Mouse (Mus musculus) heart, adult 9 months (tissue): ENCODE measurements at regions not wholly inside any gene's neighbourhood (a gene's known extent, or its start where the extent isn't known, plus 50 kb on each side); places are given as distances from the start of the nearest gene placed in this dataset.

Experiments
- DNase-seq, 2 experiments: peaks; one replicate each; pipeline ENCODE4 v3.0.0; 2022; ENCODE audit warnings: low spot score in 2 of 2

GRCm38 (mm10) chr11:90981626-90982025 lies 293.5 kb upstream of the Tom1l1 start:
- no peak for DNase-seq

- no peak for DNase-seq
These were observed 290.1 kb upstream of the Tom1l1 start for GRCm38 (mm10) chr11:90978234-90978633.

- no peak for DNase-seq
These were observed 252.9 kb upstream of the Tom1l1 start for GRCm38 (mm10) chr11:90941076-90941475.

GRCm38 (mm10) chr11:90925738-90926137 lies 237.6 kb upstream of the Tom1l1 start:
- no peak for DNase-seq

GRCm38 (mm10) chr11:90917782-90918181 lies 229.6 kb upstream of the Tom1l1 start:
- no peak for DNase-seq

GRCm38 (mm10) chr11:90894236-90894635 lies 206.1 kb upstream of the Tom1l1 start:
- DNase-seq = no peak

- no peak for DNase-seq
These were observed 185.0 kb upstream of the Tom1l1 start for GRCm38 (mm10) chr11:90873122-90873521.

- no peak for DNase-seq
These were observed 183.5 kb upstream of the Tom1l1 start for GRCm38 (mm10) chr11:90871686-90872085.

- DNase-seq = no peak
These were observed 176.0 kb upstream of the Tom1l1 start for GRCm38 (mm10) chr11:90863981-90864760.

- no peak for DNase-seq
These were observed 167.6 kb upstream of the Tom1l1 start for GRCm38 (mm10) chr11:90855731-90856130.

- DNase-seq = no peak
These were observed 167.2 kb upstream of the Tom1l1 start for GRCm38 (mm10) chr11:90855324-90855723.

- DNase-seq = no peak
These were observed 163.1 kb upstream of the Tom1l1 start for GRCm38 (mm10) chr11:90851221-90851620.

GRCm38 (mm10) chr11:90844925-90845319 lies 156.8 kb upstream of the Tom1l1 start:
- no peak for DNase-seq

- no peak for DNase-seq
These were observed 156.2 kb upstream of the Tom1l1 start for GRCm38 (mm10) chr11:90844266-90844924.

GRCm38 (mm10) chr11:90838161-90838560 lies 150.0 kb upstream of the Tom1l1 start:
- DNase-seq = peak; percentile 6 to 26

- DNase-seq = no peak
These were observed 136.6 kb upstream of the Tom1l1 start for GRCm38 (mm10) chr11:90824761-90825160.

GRCm38 (mm10) chr11:90816727-90817126 lies 128.6 kb upstream of the Tom1l1 start:
- DNase-seq = no peak

- no peak for DNase-seq
These were observed 126.3 kb upstream of the Tom1l1 start for GRCm38 (mm10) chr11:90814471-90814870.

- DNase-seq = no peak
These were observed 124.8 kb upstream of the Tom1l1 start for GRCm38 (mm10) chr11:90812971-90813370.

- no peak for DNase-seq
These were observed 124.4 kb upstream of the Tom1l1 start for GRCm38 (mm10) chr11:90812530-90812929.

- no peak for DNase-seq
These were observed 120.3 kb upstream of the Tom1l1 start for GRCm38 (mm10) chr11:90808443-90808842.

GRCm38 (mm10) chr11:90807343-90807742 lies 119.2 kb upstream of the Tom1l1 start:
- DNase-seq = no peak
